Mouse (Mus musculus) hindbrain, postnatal 0 days (tissue): ENCODE results near the gene Rap1gds1. TPM values are rescaled to one million over a fixed set of nuclear protein-coding genes. Genes with fewer than 3 reads are reported as not detected.

Experiments used
- ATAC-seq: fragments of 200-750 bp; cut with Nextera tagmentation; 2 replicates; pipeline ENCODE4 v1.8.0; 2017; ENCODE audit warnings: mild to moderate bottlenecking, moderate TSS enrichment, moderate library complexity
- DNase-seq: peaks from one replicate; pipeline ENCODE4 v3.0.0-alpha.2; 2015; ENCODE audit warnings: low spot score
- H3K27ac ChIP-seq: fragments of 300-500 bp; sonication (generic); 2 replicates; pipeline ENCODE4 v1.5.1; 2014; ENCODE audit warnings: mild to moderate bottlenecking
- H3K27me3 ChIP-seq: fragments of 300-500 bp; sonication (generic); 2 replicates; pipeline ENCODE4 v1.6.1; 2014; ENCODE audit warnings: low read length, mixed read lengths; ENCODE audit not compliant: insufficient read depth
- H3K36me3 ChIP-seq: fragments of 300-500 bp; sonication (generic); 2 replicates; pipeline ENCODE4 v1.6.1; 2014; ENCODE audit warnings: low read length, mixed read lengths; ENCODE audit not compliant: insufficient read depth
- H3K4me1 ChIP-seq: fragments of 300-500 bp; sonication (generic); 2 replicates; pipeline ENCODE4 v1.6.1; 2014; ENCODE audit warnings: antibody characterized with exemption, low read length, mixed read lengths; ENCODE audit not compliant: insufficient read depth
- H3K4me2 ChIP-seq: fragments of 300-500 bp; sonication (generic); 2 replicates; pipeline ENCODE4 v1.6.1; 2014; ENCODE audit warnings: low read depth, mild to moderate bottlenecking, low read length, moderate library complexity, mixed read lengths
- H3K4me3 ChIP-seq: fragments of 300-500 bp; sonication (generic); 2 replicates; pipeline ENCODE4 v1.5.1; 2014; ENCODE audit warnings: low read length
- H3K9ac ChIP-seq: fragments of 300-500 bp; sonication (generic); replicated peaks from 2 replicates; pipeline ENCODE4 v1.6.1; 2014; ENCODE audit warnings: mild to moderate bottlenecking, low read length, moderate library complexity, mixed read lengths
- H3K9me3 ChIP-seq: fragments of 300-500 bp; sonication (generic); 2 replicates; pipeline ENCODE4 v1.6.1; 2016; ENCODE audit warnings: low read length, mixed read lengths
- CTCF ChIP-seq: IDR thresholded peaks from 2 replicates; pipeline ENCODE4 v1.5.1; 2016; ENCODE audit warnings: antibody characterized with exemption, control low read depth, low read depth
- WGBS: fragments of 180-500 bp; shearing (Covaris S2); extraction: QIAGEN DNeasy Blood & Tissue Kit; methylation state at CpG from one replicate; pipeline ENCODE4 v1.1.7; 2014; 5-methylcytosine and 5-hydroxymethylcytosine counted together
- polyA plus RNA-seq: library from polyadenylated mRNA; unstranded; fragments of >200 nt; fragmentation: Nextera tagmentation; extraction: Ambion mirVana; gene quantifications from 2 replicates; pipeline ENCODE4 v1.2.1, GENCODE M21; 2015
- total RNA-seq: library from RNA; depleted of rRNA; stranded (reverse); fragments of >200 nt; gene quantifications from 2 replicates; pipeline ENCODE4 v1.2.3, GENCODE M21; 2014

Rap1gds1 gene
- total and polyA plus RNA-seq, 2 experiments from 2014 or later, result 90.6 to 107 TPM

GRCm38 (mm10) chr3:138926161-138926560 is 148.8 kb downstream of the Rap1gds1 start:
- ATAC-seq, result no peak
- TF ChIP-seq CTCF, result no peak
- 52% methylated on average over 8 of the region's 8 CpGs for WGBS
- Histone ChIP-seq H3K9ac (no peak overlapping the region), H3K36me3 (peaks cover 7% of the 10 kb centered on the region; the same call in 1 of the 2 replicates), H3K27ac (no peak overlapping the region), H3K4me3 (no peak overlapping the region), H3K9me3 (no peaks in the 10 kb centered on the region), H3K4me2 (no peak overlapping the region), H3K4me1 (no peaks in the 10 kb centered on the region), H3K27me3 (no peaks in the 10 kb centered on the region)
- DNase-seq, result no peak

- H3K36me3 ChIP-seq, result 0 out of 2 replicates have a peak, but pooled peaks cover 2% of the 10 kb centered on the region
- no peak overlapping the region for H3K9ac ChIP-seq
- WGBS, result 92% methylated on average over 4 of the region's 4 CpGs
- H3K4me1 ChIP-seq, result no peaks in the 10 kb centered on the region
- DNase-seq (no peak), ATAC-seq (no peak)
- H3K4me2 ChIP-seq, result no peak overlapping the region
- no peak overlapping the region for H3K27ac ChIP-seq
- no peaks in the 10 kb centered on the region for H3K27me3 ChIP-seq
- no peak overlapping the region for H3K4me3 ChIP-seq
- TF ChIP-seq CTCF, result no peak
- no peaks in the 10 kb centered on the region for H3K9me3 ChIP-seq
Observed at GRCm38 (mm10) chr3:138918241-138918640, 156.8 kb downstream of the Rap1gds1 start.

GRCm38 (mm10) chr3:138917016-138917415 is 158.0 kb downstream of the Rap1gds1 start:
- no peak overlapping the region for H3K9ac ChIP-seq
- DNase-seq (no peak), ATAC-seq (no peak)
- no peak overlapping the region for H3K27ac ChIP-seq
- no peak overlapping the region for H3K4me3 ChIP-seq
- no peaks in the 10 kb centered on the region for H3K27me3 ChIP-seq
- H3K9me3 ChIP-seq, result no peaks in the 10 kb centered on the region
- TF ChIP-seq CTCF, result no peak
- H3K4me1 ChIP-seq, result no peaks in the 10 kb centered on the region
- no peak overlapping the region for H3K4me2 ChIP-seq
- 73% methylated on average over 4 of the region's 4 CpGs for WGBS
- 0 out of 2 replicates have a peak, but pooled peaks cover 2% of the 10 kb centered on the region for H3K36me3 ChIP-seq

GRCm38 (mm10) chr3:138916591-138916990 is 158.4 kb downstream of the Rap1gds1 start:
- TF ChIP-seq CTCF, result no peak
- Histone ChIP-seq H3K4me3 (no peak overlapping the region), H3K9ac (no peak overlapping the region), H3K36me3 (0 out of 2 replicates have a peak, but pooled peaks cover 2% of the 10 kb centered on the region), H3K9me3 (no peaks in the 10 kb centered on the region), H3K4me2 (no peak overlapping the region), H3K4me1 (no peaks in the 10 kb centered on the region), H3K27ac (no peak overlapping the region), H3K27me3 (no peaks in the 10 kb centered on the region)
- 90% methylated on average over 4 of the region's 4 CpGs for WGBS
- DNase-seq, result no peak
- ATAC-seq, result no peak

- Histone ChIP-seq H3K4me2 (no peak overlapping the region), H3K9me3 (no peaks in the 10 kb centered on the region), H3K9ac (no peak overlapping the region), H3K27me3 (no peaks in the 10 kb centered on the region), H3K4me3 (no peak overlapping the region), H3K36me3 (0 out of 2 replicates have a peak, but pooled peaks cover 2% of the 10 kb centered on the region), H3K27ac (no peak overlapping the region), H3K4me1 (no peaks in the 10 kb centered on the region)
- 68% methylated on average over 8 of the region's 8 CpGs for whole genome bisulfite sequencing
- no peak for TF ChIP-seq CTCF
- DNase-seq (no peak), ATAC-seq (no peak)
Observed at GRCm38 (mm10) chr3:138914626-138915288, 160.2 kb downstream of the Rap1gds1 start.

- Histone ChIP-seq H3K9me3 (no peaks in the 10 kb centered on the region), H3K27me3 (no peaks in the 10 kb centered on the region), H3K36me3 (no peaks in the 10 kb centered on the region), H3K4me2 (no peak overlapping the region), H3K4me3 (no peak overlapping the region), H3K27ac (no peak overlapping the region), H3K9ac (no peak overlapping the region), H3K4me1 (no peaks in the 10 kb centered on the region)
- 92% methylated on average over 8 of the region's 8 CpGs for WGBS
- DNase-seq (no peak), ATAC-seq (no peak)
- no peak for TF ChIP-seq CTCF
Observed at GRCm38 (mm10) chr3:138912504-138912903, 162.5 kb downstream of the Rap1gds1 start.

- WGBS, result 79% methylated on average over 2 of the region's 2 CpGs
- H3K9ac ChIP-seq, result no peak overlapping the region
- no peak overlapping the region for H3K4me3 ChIP-seq
- H3K36me3 ChIP-seq, result no peaks in the 10 kb centered on the region
- ATAC-seq (no peak), DNase-seq (no peak)
- no peaks in the 10 kb centered on the region for H3K9me3 ChIP-seq
- H3K4me2 ChIP-seq, result no peak overlapping the region
- TF ChIP-seq CTCF, result no peak
- H3K27ac ChIP-seq, result no peak overlapping the region
- H3K4me1 ChIP-seq, result no peaks in the 10 kb centered on the region; the same call in 1 of the 2 replicates
- no peaks in the 10 kb centered on the region for H3K27me3 ChIP-seq
Observed at GRCm38 (mm10) chr3:138909313-138909712, 165.7 kb downstream of the Rap1gds1 start.
